Mouse (Mus musculus) neural tube, embryonic 15.5 days (tissue): Measurements from ENCODE around the gene Stat3. TPM values are rescaled to one million over a fixed set of nuclear protein-coding genes. Genes with fewer than 3 reads are reported as not detected.
A peak's percentile ranks its signal among the peaks of the same experiment; 100 is the strongest.

Experiments used
- ATAC-seq: fragments of 200-750 bp; cut with Nextera tagmentation; 2 replicates; pipeline ENCODE4 v1.8.0; 2017; ENCODE audit warnings: mild to moderate bottlenecking, moderate TSS enrichment, moderate library complexity; ENCODE audit not compliant: low FRiP score
- H3K27ac ChIP-seq: fragments of 300-500 bp; sonication (generic); replicated peaks from 2 replicates; pipeline ENCODE4 v1.5.1; 2015; ENCODE audit warnings: mild to moderate bottlenecking, inconsistent platforms
- H3K27me3 ChIP-seq: fragments of 300-500 bp; sonication (generic); replicated peaks from 2 replicates; pipeline ENCODE4 v1.6.1; 2015; ENCODE audit warnings: inconsistent platforms
- H3K36me3 ChIP-seq: fragments of 300-500 bp; sonication (generic); 2 replicates; pipeline ENCODE4 v1.6.1; 2015; ENCODE audit warnings: inconsistent platforms
- H3K4me1 ChIP-seq: fragments of 300-500 bp; sonication (generic); 2 replicates; pipeline ENCODE4 v1.6.1; 2015; ENCODE audit warnings: inconsistent platforms
- H3K4me2 ChIP-seq: fragments of 300-500 bp; sonication (generic); 2 replicates; pipeline ENCODE4 v1.6.1; 2015; ENCODE audit warnings: inconsistent platforms, mild to moderate bottlenecking, moderate library complexity
- H3K4me3 ChIP-seq: fragments of 300-500 bp; sonication (generic); replicated peaks from 2 replicates; pipeline ENCODE4 v1.5.1; 2015; ENCODE audit warnings: mild to moderate bottlenecking, inconsistent platforms
- H3K9ac ChIP-seq: fragments of 300-500 bp; sonication (generic); replicated peaks from 2 replicates; pipeline ENCODE4 v1.6.1; 2015; ENCODE audit warnings: mild to moderate bottlenecking, inconsistent platforms
- H3K9me3 ChIP-seq: fragments of 300-500 bp; sonication (generic); replicated peaks from 2 replicates; pipeline ENCODE4 v1.6.1; 2016; ENCODE audit warnings: inconsistent platforms
- WGBS: fragments of 180-500 bp; shearing (Covaris S2); methylation state at CpG from one replicate; pipeline ENCODE4 v1.1.7; 2015; ENCODE audit warnings: mixed read lengths; 5-methylcytosine and 5-hydroxymethylcytosine counted together
- polyA plus RNA-seq: library from polyadenylated mRNA; unstranded; fragments of >200 nt; fragmentation: Nextera tagmentation; extraction: Ambion mirVana; gene quantifications from 2 replicates; pipeline ENCODE4 v1.2.1, GENCODE M21; 2015

The Stat3 gene
- polyA plus RNA-seq, 1 experiment from 2014 or later = 57.9 TPM

DNA sequence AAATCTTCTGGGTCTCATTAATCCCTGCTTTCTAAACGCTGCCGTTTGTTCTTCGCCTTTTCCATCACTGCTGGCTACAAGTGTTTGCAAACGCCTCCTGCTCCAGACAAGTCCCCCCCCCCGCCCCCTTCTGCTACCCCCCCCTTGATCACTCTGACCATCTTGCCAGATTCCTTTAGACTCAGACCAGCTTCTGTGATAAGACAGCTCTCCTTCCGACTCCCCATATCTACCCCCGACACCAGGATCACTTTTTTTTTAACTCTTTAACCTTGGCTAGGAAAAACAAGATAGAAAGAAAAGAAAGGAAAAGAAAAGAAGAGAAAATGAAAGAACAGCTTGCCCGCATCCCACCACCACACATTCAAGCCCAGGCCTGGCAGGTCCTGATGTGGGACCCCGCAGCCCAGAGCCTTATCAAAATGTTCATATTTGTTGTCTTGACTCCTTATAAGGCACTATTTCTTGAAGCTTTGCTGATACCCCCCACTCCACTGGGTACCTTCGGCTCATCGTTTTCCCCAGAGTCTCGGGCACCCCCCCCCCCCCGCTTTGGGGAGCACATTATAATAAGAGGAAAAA is 89.8 kb downstream of the Stat3 start:
- Histone ChIP-seq H3K27ac (peak overlapping the region; percentile 88), H3K9me3 (no peaks in the 10 kb centered on the region), H3K4me3 (peak overlapping the region; percentile 90), H3K36me3 (no peaks in the 10 kb centered on the region), H3K4me2 (peak overlapping the region; percentile 82), H3K27me3 (0 out of 2 replicates have a peak, but pooled peaks cover 5% of the 10 kb centered on the region), H3K4me1 (peaks cover 28% of the 10 kb centered on the region), H3K9ac (peak overlapping the region; percentile 93)
- 3% methylated on average over 13 of the region's 13 CpGs for WGBS
- 0 out of 2 replicates have a peak, but pooled peaks have one; percentile 6 for ATAC-seq

DNA sequence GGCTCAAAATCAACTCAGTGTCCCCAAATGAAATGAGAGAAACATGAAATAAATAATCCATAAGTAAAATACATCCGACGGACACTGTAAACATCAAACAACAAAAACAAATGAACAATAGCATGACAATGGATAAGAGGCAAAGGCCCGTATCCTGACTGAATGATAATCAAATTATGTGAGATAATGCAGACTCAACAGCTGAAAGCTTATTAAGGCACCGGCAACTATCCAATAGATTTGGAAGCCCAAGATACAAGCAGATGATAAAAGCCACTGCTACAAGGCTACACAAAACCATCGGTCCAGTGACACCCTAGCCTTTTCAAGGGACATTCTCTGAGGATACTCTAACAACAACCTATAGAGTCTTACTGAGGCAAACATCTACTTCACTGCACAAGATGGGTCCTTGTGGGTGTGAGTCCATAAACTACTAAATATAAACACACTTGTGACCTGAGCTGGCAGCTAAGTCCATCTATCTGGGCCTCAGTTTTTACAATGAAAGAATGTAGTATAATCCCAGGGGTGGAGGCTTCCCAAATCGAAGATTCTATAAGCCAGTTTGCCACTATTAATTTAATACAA is 90.5 kb downstream of the Stat3 start:
- no peaks in the 10 kb centered on the region for H3K9me3 ChIP-seq
- H3K4me1 ChIP-seq = peaks cover 28% of the 10 kb centered on the region
- peak overlapping the region; percentile 90 for H3K4me3 ChIP-seq
- 65% methylated on average over 6 of the region's 6 CpGs for WGBS
- H3K27ac ChIP-seq = no peak overlapping the region
- peak overlapping the region; percentile 93 for H3K9ac ChIP-seq
- 0 out of 2 replicates have a peak, but pooled peaks cover 5% of the 10 kb centered on the region for H3K27me3 ChIP-seq
- peak overlapping the region; percentile 82 for H3K4me2 ChIP-seq
- no peak for ATAC-seq
- no peaks in the 10 kb centered on the region for H3K36me3 ChIP-seq

DNA sequence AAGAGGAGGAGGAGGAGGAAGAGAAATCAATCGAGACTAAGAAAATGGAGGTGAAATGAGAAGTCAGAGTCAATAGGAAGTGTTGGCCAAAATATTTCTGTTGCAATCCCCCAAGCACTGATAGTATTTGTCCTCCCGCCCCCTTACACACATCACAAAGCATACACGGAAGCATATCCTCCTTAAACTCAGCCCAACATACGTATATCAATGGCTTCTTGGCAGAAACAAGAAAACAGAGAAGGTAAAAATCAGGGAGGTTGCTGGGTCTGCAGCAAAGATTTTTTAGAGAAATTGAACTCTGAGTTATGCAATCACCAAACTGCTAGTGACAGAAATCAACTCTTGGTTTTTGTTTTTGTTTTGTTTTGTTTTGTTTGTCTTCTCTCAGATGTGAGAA is 91.3 kb downstream of the Stat3 start:
- Histone ChIP-seq H3K4me1 (peaks cover 28% of the 10 kb centered on the region), H3K4me3 (no peak overlapping the region), H3K27me3 (no peaks in the 10 kb centered on the region), H3K9me3 (no peaks in the 10 kb centered on the region), H3K36me3 (no peaks in the 10 kb centered on the region), H3K4me2 (peak overlapping the region; percentile 82; the same call in 1 of the 2 replicates), H3K27ac (no peak overlapping the region), H3K9ac (no peak overlapping the region)
- 77% methylated on average over 4 of the region's 4 CpGs for WGBS
- no peak for ATAC-seq

DNA sequence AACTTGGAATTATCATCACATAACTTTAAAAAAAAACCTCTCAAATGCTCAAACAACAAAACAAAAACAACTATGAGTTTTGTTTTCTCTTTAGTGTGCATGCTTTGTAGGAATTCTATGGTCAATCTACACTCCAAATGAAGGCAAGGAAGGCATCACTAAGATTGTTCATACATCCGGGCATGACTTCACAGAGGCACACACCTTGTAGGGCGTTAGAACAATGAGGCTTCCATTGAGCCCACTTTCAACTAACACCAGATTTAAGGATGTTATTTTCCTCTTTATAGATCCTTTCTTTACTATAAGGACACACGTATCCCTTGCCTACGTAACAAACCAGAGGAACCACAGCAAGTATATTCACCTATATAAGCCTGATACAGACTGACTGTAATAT is 91.8 kb downstream of the Stat3 start:
- no peak for ATAC-seq
- no peak overlapping the region for H3K4me2 ChIP-seq

DNA sequence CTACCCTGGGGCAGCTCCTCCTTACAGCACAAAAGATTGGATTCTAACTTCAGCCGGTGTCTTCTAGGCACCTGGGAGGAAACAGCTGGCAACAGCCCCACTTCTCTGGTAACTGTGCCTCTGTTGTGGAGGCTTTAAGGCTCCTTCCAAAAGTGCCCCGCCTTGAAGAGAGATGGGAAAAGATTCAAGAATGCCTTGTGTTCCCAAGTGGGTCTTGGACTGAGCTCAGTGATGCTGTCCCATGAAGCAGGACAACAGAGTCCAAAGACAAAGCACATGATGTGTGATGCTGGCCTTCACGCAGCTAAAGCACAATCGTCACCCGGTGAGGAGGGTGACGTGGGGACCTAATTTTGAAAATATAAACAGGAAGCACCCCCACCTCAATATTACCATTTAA is 93.5 kb downstream of the Stat3 start:
- Histone ChIP-seq H3K27ac (no peak overlapping the region), H3K27me3 (no peaks in the 10 kb centered on the region), H3K4me2 (no peak overlapping the region), H3K9ac (no peak overlapping the region), H3K4me1 (peaks cover 20% of the 10 kb centered on the region), H3K36me3 (no peaks in the 10 kb centered on the region), H3K4me3 (no peak overlapping the region), H3K9me3 (no peaks in the 10 kb centered on the region)
- WGBS = 90% methylated on average over 6 of the region's 6 CpGs
- ATAC-seq = no peak

More for the DNA sequence above, 91.8 kb downstream of the Stat3 start:
- Histone ChIP-seq H3K27ac (no peak overlapping the region), H3K4me3 (no peak overlapping the region), H3K9ac (no peak overlapping the region), H3K4me1 (peaks cover 28% of the 10 kb centered on the region), H3K9me3 (no peaks in the 10 kb centered on the region), H3K27me3 (no peaks in the 10 kb centered on the region), H3K36me3 (no peaks in the 10 kb centered on the region)
- 95% methylated on average over 4 of the region's 4 CpGs for WGBS

DNA sequence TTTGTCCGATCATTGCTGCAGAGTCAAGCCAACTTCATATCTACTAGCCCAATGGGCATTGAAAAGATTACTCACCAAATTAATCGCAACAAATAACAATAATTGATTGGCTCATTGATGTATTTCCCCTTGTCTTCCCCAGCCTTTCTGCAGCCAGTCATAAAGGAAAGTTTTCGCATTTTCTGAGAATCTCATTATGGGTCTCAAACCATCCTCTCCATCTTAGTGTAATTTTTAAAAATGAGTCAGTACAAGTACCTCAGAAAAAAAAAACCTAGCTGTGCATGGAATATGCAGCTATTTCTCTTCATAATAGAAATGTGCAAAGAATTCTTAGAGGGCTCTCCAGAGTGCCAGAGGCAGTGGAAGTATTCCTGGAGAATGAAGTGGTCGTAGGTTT is 95.2 kb downstream of the Stat3 start:
- WGBS = 88% methylated on average over 4 of the region's 4 CpGs
- Histone ChIP-seq H3K27ac (no peak overlapping the region), H3K9ac (no peak overlapping the region), H3K4me1 (peaks cover 16% of the 10 kb centered on the region), H3K4me3 (no peak overlapping the region), H3K4me2 (no peak overlapping the region), H3K27me3 (no peaks in the 10 kb centered on the region), H3K9me3 (no peaks in the 10 kb centered on the region), H3K36me3 (no peaks in the 10 kb centered on the region)
- ATAC-seq = no peak

DNA sequence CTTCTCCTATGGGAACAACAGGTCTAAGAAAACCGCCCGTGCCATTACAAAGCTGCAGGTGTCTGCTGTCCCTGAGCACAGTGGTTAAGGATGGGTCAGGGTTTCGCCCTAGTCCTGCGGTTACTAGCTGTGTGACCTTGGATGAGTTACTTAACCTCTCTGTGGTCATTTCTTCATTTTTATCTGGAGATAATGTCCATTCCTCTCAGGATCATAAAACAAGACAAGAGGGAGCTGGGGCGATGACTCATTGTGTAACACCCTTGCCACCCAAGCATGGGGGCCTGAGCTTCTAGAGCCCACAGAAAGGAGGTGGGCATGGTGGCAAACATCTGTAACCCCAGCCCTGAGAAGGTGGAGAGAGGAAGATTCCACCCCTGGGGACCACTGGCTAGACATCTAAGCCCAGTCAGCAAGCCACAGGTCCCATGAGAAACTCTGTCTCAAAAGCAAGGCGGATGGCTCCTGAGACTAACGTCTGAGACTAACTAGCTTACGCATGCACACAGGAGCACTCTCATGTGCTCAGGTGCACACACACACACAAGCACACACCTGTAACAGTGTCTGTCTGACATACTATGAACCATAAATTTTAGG is 96.2 kb downstream of the Stat3 start:
- ATAC-seq = no peak
- H3K9me3 ChIP-seq = no peaks in the 10 kb centered on the region
- no peak overlapping the region for H3K9ac ChIP-seq
- H3K4me3 ChIP-seq = no peak overlapping the region
- peaks cover 7% of the 10 kb centered on the region for H3K4me1 ChIP-seq
- no peak overlapping the region for H3K4me2 ChIP-seq
- no peaks in the 10 kb centered on the region for H3K36me3 ChIP-seq
- no peaks in the 10 kb centered on the region for H3K27me3 ChIP-seq
- H3K27ac ChIP-seq = no peak overlapping the region
- WGBS = 94% methylated on average over 8 of the region's 8 CpGs

DNA sequence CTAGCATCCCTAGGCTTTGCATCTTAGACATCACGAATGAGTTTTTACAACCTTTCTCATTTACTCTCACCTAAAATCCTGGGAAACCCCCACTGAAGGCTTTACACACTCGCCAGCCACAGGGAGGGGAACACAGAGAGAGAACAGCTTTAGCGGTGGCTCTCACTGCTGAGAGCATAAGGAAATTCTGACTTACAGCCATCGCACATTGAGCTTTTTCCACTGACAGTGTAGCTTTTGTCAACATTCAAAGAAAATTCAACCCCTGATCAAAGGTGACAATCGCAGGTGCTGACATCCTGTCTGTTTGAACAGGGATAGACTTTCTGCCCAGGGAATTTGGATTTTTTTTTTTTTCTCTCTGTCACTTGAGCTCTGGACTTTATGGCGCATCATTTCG is 97.3 kb downstream of the Stat3 start:
- Histone ChIP-seq H3K9me3 (no peaks in the 10 kb centered on the region), H3K9ac (no peak overlapping the region), H3K4me1 (no peaks in the 10 kb centered on the region), H3K4me3 (no peak overlapping the region), H3K27ac (no peak overlapping the region), H3K27me3 (no peaks in the 10 kb centered on the region), H3K4me2 (no peak overlapping the region), H3K36me3 (no peaks in the 10 kb centered on the region)
- WGBS = 83% methylated on average over 7 of the region's 7 CpGs
- no peak for ATAC-seq

DNA sequence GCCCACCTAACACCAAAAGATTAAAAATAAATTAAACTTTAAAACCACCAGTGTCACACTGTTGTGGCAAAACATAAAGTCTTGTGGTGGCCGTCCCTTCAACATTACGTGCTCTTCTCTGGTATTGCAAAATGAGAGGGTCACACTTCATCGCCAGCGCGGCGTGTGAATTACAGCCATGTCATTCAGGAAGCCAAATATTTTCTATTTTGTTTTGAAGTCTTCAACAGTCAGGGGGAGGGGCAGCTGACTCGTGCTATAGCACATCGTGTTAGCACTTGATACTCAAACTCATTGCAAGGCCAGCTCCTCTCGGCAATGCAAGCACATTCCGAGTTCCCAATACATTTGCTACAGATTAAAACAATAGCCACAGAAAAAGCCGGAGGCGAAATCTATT is 98.5 kb downstream of the Stat3 start:
- Histone ChIP-seq H3K27me3 (no peaks in the 10 kb centered on the region), H3K4me2 (no peak overlapping the region)
- 74% methylated on average over 12 of the region's 12 CpGs for WGBS

DNA sequence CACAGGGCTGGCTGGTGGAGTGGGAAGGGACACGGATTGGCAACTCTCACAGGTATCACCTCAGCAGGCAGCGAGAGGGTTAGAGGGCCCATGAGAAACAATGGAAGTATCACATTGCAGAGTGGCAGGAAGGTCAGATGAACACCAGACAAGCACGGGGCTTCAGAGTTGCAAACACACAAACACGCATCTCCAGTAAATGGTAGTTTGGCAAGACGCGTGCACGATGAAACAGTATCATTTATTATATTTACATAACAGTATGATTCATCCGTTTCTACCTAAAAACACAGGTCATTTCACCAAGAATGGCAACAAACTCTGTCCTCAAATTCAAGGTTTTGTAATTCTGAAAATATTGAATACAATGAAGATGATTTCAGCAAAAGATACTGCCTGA is 99.8 kb downstream of the Stat3 start:
- WGBS = 83% methylated on average over 8 of the region's 8 CpGs
- no peak for ATAC-seq
- H3K4me2 ChIP-seq = no peak overlapping the region
- H3K9ac ChIP-seq = no peak overlapping the region
- no peak overlapping the region for H3K27ac ChIP-seq
- H3K9me3 ChIP-seq = no peaks in the 10 kb centered on the region
- no peaks in the 10 kb centered on the region for H3K27me3 ChIP-seq
- H3K4me1 ChIP-seq = no peaks in the 10 kb centered on the region
- H3K4me3 ChIP-seq = no peak overlapping the region
- no peaks in the 10 kb centered on the region for H3K36me3 ChIP-seq

More for the DNA sequence above, 98.5 kb downstream of the Stat3 start:
- Histone ChIP-seq H3K36me3 (no peaks in the 10 kb centered on the region), H3K9me3 (no peaks in the 10 kb centered on the region), H3K4me1 (no peaks in the 10 kb centered on the region), H3K27ac (no peak overlapping the region), H3K9ac (no peak overlapping the region), H3K4me3 (no peak overlapping the region)
- no peak for ATAC-seq

DNA sequence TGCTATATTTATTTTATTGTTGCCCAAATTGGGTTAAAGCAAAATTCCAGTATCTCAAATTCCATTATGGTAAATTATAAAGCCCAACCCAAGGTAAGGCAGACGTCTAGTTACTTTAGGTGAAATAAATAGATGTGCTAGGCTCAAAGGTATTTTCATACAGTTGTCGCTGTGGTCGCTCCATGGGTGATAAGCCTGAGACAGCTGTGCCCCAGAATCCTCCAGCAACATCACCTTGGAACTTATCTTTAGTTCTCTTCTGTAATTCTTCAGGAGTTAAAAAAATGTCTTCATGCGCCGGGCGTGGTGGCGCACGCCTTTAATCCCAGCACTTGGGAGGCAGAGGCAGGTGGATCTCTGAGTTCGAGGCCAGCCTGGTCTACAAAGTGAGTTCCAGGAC is 100.4 kb downstream of the Stat3 start:
- no peak for ATAC-seq
- Histone ChIP-seq H3K4me2 (no peak overlapping the region), H3K27me3 (no peaks in the 10 kb centered on the region), H3K36me3 (no peaks in the 10 kb centered on the region), H3K27ac (no peak overlapping the region), H3K4me3 (no peak overlapping the region), H3K9me3 (no peaks in the 10 kb centered on the region), H3K9ac (no peak overlapping the region), H3K4me1 (no peaks in the 10 kb centered on the region)
- WGBS = 95% methylated on average over 9 of the region's 9 CpGs
